Mouse (Mus musculus) embryonic facial prominence, embryonic 11.5 days (tissue): ENCODE measurements at regions not wholly inside any gene's neighbourhood (a gene's known extent, or its start where the extent isn't known, plus 50 kb on each side); places are given as distances from the start of the nearest gene placed in this dataset.

Experiments
- ATAC-seq: fragments of 200-750 bp; cut with Nextera tagmentation; replicated peaks from 2 replicates; pipeline ENCODE4 v1.8.0; 2017; ENCODE audit warnings: low read depth; ENCODE audit not compliant: insufficient number of reproducible peaks, low FRiP score, low TSS enrichment
- DNase-seq: peaks from one replicate; pipeline ENCODE4 v3.0.0-alpha.2; 2015; ENCODE audit warnings: low spot score
- H3K27ac ChIP-seq: fragments of 300-500 bp; sonication (generic); replicated peaks from 2 replicates; pipeline ENCODE4 v1.5.1; 2014; ENCODE audit warnings: mild to moderate bottlenecking, low read depth, low read length, control low read depth
- H3K27me3 ChIP-seq: fragments of 300-500 bp; sonication (generic); 2 replicates; pipeline ENCODE4 v1.6.1; 2014; ENCODE audit warnings: mild to moderate bottlenecking, low read length, moderate library complexity, mixed read lengths; ENCODE audit not compliant: control insufficient read depth, insufficient read depth
- H3K36me3 ChIP-seq: fragments of 300-500 bp; sonication (generic); replicated peaks from 2 replicates; pipeline ENCODE4 v1.6.1; 2014; ENCODE audit warnings: low read depth, mild to moderate bottlenecking, low read length, moderate library complexity, mixed read lengths; ENCODE audit not compliant: control insufficient read depth, insufficient read depth
- H3K4me1 ChIP-seq: fragments of 300-500 bp; sonication (generic); 2 replicates; pipeline ENCODE4 v1.6.1; 2014; ENCODE audit warnings: low read length, mixed read lengths; ENCODE audit not compliant: control insufficient read depth, insufficient read depth
- H3K4me2 ChIP-seq: fragments of 300-500 bp; sonication (generic); 2 replicates; pipeline ENCODE4 v1.6.1; 2014; ENCODE audit warnings: low read depth, mild to moderate bottlenecking, control low read depth, low read length, moderate library complexity
- H3K4me3 ChIP-seq: fragments of 300-500 bp; sonication (generic); 2 replicates; pipeline ENCODE4 v1.5.1; 2014; ENCODE audit warnings: low read depth, low read length, control low read depth
- H3K9ac ChIP-seq: fragments of 300-500 bp; sonication (generic); replicated peaks from 2 replicates; pipeline ENCODE4 v1.6.1; 2014; ENCODE audit warnings: mild to moderate bottlenecking, control low read depth, low read length
- H3K9me3 ChIP-seq: fragments of 300-500 bp; sonication (generic); replicated peaks from 2 replicates; pipeline ENCODE4 v1.6.1; 2016; ENCODE audit warnings: mild to moderate bottlenecking, low read length, inconsistent platforms, mixed read lengths; ENCODE audit not compliant: control insufficient read depth
- WGBS: fragments of 180-500 bp; shearing (Covaris S2); extraction: QIAGEN DNeasy Blood & Tissue Kit; methylation state at CpG from one replicate; pipeline ENCODE4 v1.1.7; 2014; 5-methylcytosine and 5-hydroxymethylcytosine counted together

GRCm38 (mm10) chr9:111746151-111746550, 56.0 kb upstream of the Stac start:
- H3K27me3 ChIP-seq = no peaks in the 10 kb centered on the region
- H3K36me3 ChIP-seq = no peaks in the 10 kb centered on the region
- H3K9me3 ChIP-seq = no peaks in the 10 kb centered on the region
- DNase-seq (no peak), ATAC-seq (no peak)
- no peak overlapping the region for H3K9ac ChIP-seq
- H3K4me3 ChIP-seq = no peak overlapping the region
- no peak overlapping the region for H3K27ac ChIP-seq
- 83% methylated on average over 6 of the region's 6 CpGs for WGBS
- H3K4me2 ChIP-seq = no peak overlapping the region
- H3K4me1 ChIP-seq = no peaks in the 10 kb centered on the region

- DNase-seq = no peak
- Histone ChIP-seq H3K4me2 (no peak overlapping the region), H3K9ac (no peak overlapping the region), H3K4me1 (no peaks in the 10 kb centered on the region), H3K4me3 (no peak overlapping the region), H3K27ac (no peak overlapping the region), H3K9me3 (no peaks in the 10 kb centered on the region), H3K27me3 (no peaks in the 10 kb centered on the region), H3K36me3 (no peaks in the 10 kb centered on the region)
- 49% methylated on average over 3 of the region's 3 CpGs for WGBS
- ATAC-seq = no peak
Observed at GRCm38 (mm10) chr9:111745206-111745605, 55.1 kb upstream of the Stac start.
